In the genomic region with DNA sequence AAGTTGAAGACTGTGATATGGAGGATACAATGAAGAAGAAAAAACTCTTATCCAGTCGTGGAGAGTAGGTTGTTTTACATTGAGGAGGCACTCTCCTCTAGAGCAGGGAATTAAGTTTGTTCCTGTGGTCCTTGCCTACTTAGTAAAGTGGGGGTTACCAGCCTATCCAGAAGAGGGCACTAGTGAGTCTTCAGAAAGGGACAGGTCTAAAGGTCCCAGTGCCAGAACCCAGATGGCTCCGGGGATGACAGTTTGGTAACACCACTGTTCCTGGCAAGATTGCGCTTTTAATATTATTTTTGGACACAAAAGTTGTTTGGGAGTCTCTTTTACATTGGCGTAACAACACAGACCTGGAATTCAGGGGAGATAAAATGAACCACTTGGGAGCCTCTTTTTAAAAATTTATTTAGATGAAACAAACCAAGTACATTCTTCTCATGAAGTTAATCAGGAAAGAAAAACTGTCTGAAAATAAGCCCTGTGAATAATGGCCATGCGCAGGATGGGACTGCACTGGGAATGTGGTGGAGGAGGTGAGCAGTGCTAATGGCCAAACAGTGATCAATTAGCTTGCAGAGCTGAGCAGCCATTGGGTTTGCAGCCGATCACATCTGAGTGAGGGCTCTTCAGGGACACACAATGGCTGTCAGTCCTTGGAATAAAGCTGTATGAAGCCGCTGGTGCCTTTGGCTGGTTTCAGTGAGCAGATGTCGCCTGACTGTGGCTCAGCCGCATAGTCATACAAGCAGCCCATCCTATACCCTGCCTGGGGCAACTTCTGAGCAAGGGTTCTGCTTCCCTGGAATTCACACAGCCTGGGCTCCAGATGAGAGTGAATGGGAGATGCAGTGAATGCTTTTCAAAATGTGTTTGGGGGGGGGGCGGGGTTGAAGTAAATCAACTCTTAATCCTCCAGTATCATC, we compare ENCODE assay signal across 9 mouse cellular contexts.
DNase-seq lines count a peak whose midpoint lies in the region; ATAC-seq and TF ChIP-seq lines count a peak whose summit lies in the region.
"Had no signal": no experiment of that assay in that cellular context is flagged by ENCODE, and none has a peak within 500 bp of the region (broad histone marks: within the 10 kb centered on the region; RNA-seq: fewer than 3 reads in every experiment).

No protein-coding gene starts in this region.

- H3K27me3 ChIP-seq in hindbrain, embryonic 11.5 days (ENCODE audit: control insufficient read depth, insufficient read depth, low read length) = no peaks in the 10 kb centered on the region
- no peaks in the 10 kb centered on the region for H3K27me3 ChIP-seq in hindbrain, embryonic 16.5 days (replicated peaks; ENCODE audit: control insufficient read depth, insufficient read depth, low read length)
- H3K27me3 ChIP-seq in lung, postnatal 0 days (replicated peaks; ENCODE audit: insufficient read depth, low read length) = no peaks in the 10 kb centered on the region
- H3K27me3 ChIP-seq in neural tube, embryonic 14.5 days (ENCODE audit: control insufficient read depth, insufficient read depth, low read length) = no peaks in the 10 kb centered on the region

- H3K9me3 ChIP-seq in hindbrain, embryonic 11.5 days (ENCODE audit: control insufficient read depth, low read length) = no peaks in the 10 kb centered on the region
- no peaks in the 10 kb centered on the region for H3K9me3 ChIP-seq in hindbrain, embryonic 16.5 days (ENCODE audit: control insufficient read depth, low read length)
- no peaks in the 10 kb centered on the region for H3K9me3 ChIP-seq in lung, postnatal 0 days (ENCODE audit: low read length)
- H3K9me3 ChIP-seq in neural tube, embryonic 14.5 days (ENCODE audit: control insufficient read depth, low read length) = no peaks in the 10 kb centered on the region

- H3K9ac ChIP-seq in hindbrain, embryonic 11.5 days (ENCODE audit: low read depth, low read length) = no peak overlapping the region
- H3K9ac ChIP-seq in hindbrain, embryonic 16.5 days (ENCODE audit: low read depth, low read length) = no peak overlapping the region
- no peak overlapping the region for H3K9ac ChIP-seq in lung, postnatal 0 days (replicated peaks; ENCODE audit: low read depth)
- no peak overlapping the region for H3K9ac ChIP-seq in neural tube, embryonic 14.5 days (replicated peaks; ENCODE audit: low read depth, low read length)

- no peak for TF ChIP-seq EP300 in lung, postnatal 0 days (IDR thresholded peaks at IDR 0.05)

- H3K27ac ChIP-seq in hindbrain, embryonic 11.5 days (ENCODE audit: low read depth, low read length) = no peak overlapping the region
- no peak overlapping the region for H3K27ac ChIP-seq in hindbrain, embryonic 16.5 days (ENCODE audit: low read depth, low read length)
- H3K27ac ChIP-seq in lung, postnatal 0 days (ENCODE audit: low read length) = no peak overlapping the region
- H3K27ac ChIP-seq in neural tube, embryonic 14.5 days (ENCODE audit: low read depth, low read length) = no peak overlapping the region

- peak; percentile 20 for DNase-seq in hindbrain, embryonic 11.5 days (ENCODE audit: low spot score)
- DNase-seq in lung, postnatal 0 days (ENCODE audit: low spot score) = no peak
- no peak for DNase-seq in lung, postnatal 25 days (ENCODE audit: low spot score)
- peak; percentile 48 for DNase-seq in brain, adult 2 months (ENCODE audit: low read depth, low spot score)
- no peak for DNase-seq in frontal cortex, postnatal 25 days (ENCODE audit: low spot score in 2 of 2)
- no peak for DNase-seq in B cell, adult 2 months
- DNase-seq: gastrocnemius, postnatal 36 days had no signal

- H3K4me2 ChIP-seq in hindbrain, embryonic 11.5 days (replicated peaks; ENCODE audit: low read depth, low read length) = no peak overlapping the region
- H3K4me2 ChIP-seq in hindbrain, embryonic 16.5 days (ENCODE audit: low read length) = no peak overlapping the region
- H3K4me2 ChIP-seq in lung, postnatal 0 days (replicated peaks; ENCODE audit: low read depth, low read length) = no peak overlapping the region
- H3K4me2 ChIP-seq in neural tube, embryonic 14.5 days (ENCODE audit: low read depth, low read length) = no peak overlapping the region

- no peak for ATAC-seq in hindbrain, embryonic 11.5 days (ENCODE audit: low FRiP score)
- no peak for ATAC-seq in hindbrain, embryonic 16.5 days
- ATAC-seq in lung, postnatal 0 days = no peak
- ATAC-seq in neural tube, embryonic 14.5 days (ENCODE audit: low read depth) = peak; percentile 73; the same call in 1 of the 2 replicates

- no peak overlapping the region for H3K4me3 ChIP-seq in hindbrain, embryonic 11.5 days (ENCODE audit: low read depth, low read length)
- no peak overlapping the region for H3K4me3 ChIP-seq in hindbrain, embryonic 16.5 days (ENCODE audit: low read length)
- no peak overlapping the region for H3K4me3 ChIP-seq in lung, postnatal 0 days (ENCODE audit: low read depth, low read length)
- H3K4me3 ChIP-seq in neural tube, embryonic 14.5 days (ENCODE audit: low read depth, low read length) = no peak overlapping the region

- no peaks in the 10 kb centered on the region for H3K36me3 ChIP-seq in hindbrain, embryonic 11.5 days (ENCODE audit: control insufficient read depth, insufficient read depth, low read length)
- H3K36me3 ChIP-seq in hindbrain, embryonic 16.5 days (ENCODE audit: control insufficient read depth, insufficient read depth, low read length) = no peaks in the 10 kb centered on the region
- no peaks in the 10 kb centered on the region for H3K36me3 ChIP-seq in lung, postnatal 0 days (ENCODE audit: insufficient read depth, low read length)
- H3K36me3 ChIP-seq in neural tube, embryonic 14.5 days (ENCODE audit: control insufficient read depth, insufficient read depth, low read length) = no peaks in the 10 kb centered on the region

- no peaks in the 10 kb centered on the region for H3K4me1 ChIP-seq in hindbrain, embryonic 11.5 days (replicated peaks; ENCODE audit: control insufficient read depth, insufficient read depth, low read length)
- H3K4me1 ChIP-seq in hindbrain, embryonic 16.5 days (ENCODE audit: control insufficient read depth, insufficient read depth, low read depth, low read length) = no peaks in the 10 kb centered on the region
- no peaks in the 10 kb centered on the region for H3K4me1 ChIP-seq in lung, postnatal 0 days (ENCODE audit: insufficient read depth, low read depth, low read length)
- no peaks in the 10 kb centered on the region for H3K4me1 ChIP-seq in neural tube, embryonic 14.5 days (ENCODE audit: control insufficient read depth, insufficient read depth, low read length)

- WGBS in hindbrain, embryonic 11.5 days = 80% methylated on average over 10 of the region's 10 CpGs
- WGBS in hindbrain, embryonic 16.5 days = 69% methylated on average over 10 of the region's 10 CpGs
- WGBS in lung, postnatal 0 days = 84% methylated on average over 10 of the region's 10 CpGs
- WGBS in neural tube, embryonic 14.5 days = 71% methylated on average over 10 of the region's 10 CpGs

- peak; percentile 31; the same call in 1 of the 2 replicates for TF ChIP-seq CTCF in lung, postnatal 0 days (IDR thresholded peaks at IDR 0.05)

Comparison
In these comparisons a context has a peak if more than half of its experiments do, and no peak if none do; other contexts are left out.
1. DNase-seq: peak in hindbrain, embryonic 11.5 days (single experiment) and brain, adult 2 months (single experiment); none in lung, postnatal 0 days (single experiment), lung, postnatal 25 days (single experiment), frontal cortex, postnatal 25 days (0 of 2) and B cell, adult 2 months (0 of 2).